ENCODE assay signal across 8 mouse cellular contexts in genomic region chr13:37312222-37312928, GRCm38 (mm10). TPM values are rescaled to one million over a fixed set of nuclear protein-coding genes. Genes with fewer than 3 reads are reported as not detected.
DNase-seq lines count a peak whose midpoint lies in the region; ATAC-seq lines count a peak whose summit lies in the region.

No protein-coding gene starts in this region.

- H3K27me3 ChIP-seq in embryonic facial prominence, embryonic 10.5 days (replicated peaks; ENCODE audit: low read depth, poor library complexity, severe bottlenecking): peaks cover 26% of the 10 kb centered on the region
- peaks cover 18% of the 10 kb centered on the region for H3K27me3 ChIP-seq in limb, embryonic 10.5 days (ENCODE audit: low read depth, poor library complexity, severe bottlenecking)
- peaks cover 30% of the 10 kb centered on the region for H3K27me3 ChIP-seq in midbrain, embryonic 12.5 days

- ATAC-seq in midbrain, embryonic 12.5 days (ENCODE audit: low FRiP score, low read depth): peak; percentile 90
- ATAC-seq in erythroblast, adult 5-6 weeks (replicated peaks; ENCODE audit: low FRiP score, poor library complexity, severe bottlenecking): no peak

- DNase-seq in adrenal gland, postnatal 10 days: peak; percentile 92
- peak; percentile 90 for DNase-seq in embryonic facial prominence, embryonic 10.5 days (ENCODE audit: low spot score)
- DNase-seq in heart, adult 18-20 months: peak; percentile 89 to 94
- peak; percentile 88 for DNase-seq in kidney, adult 18-20 months
- DNase-seq in limb, embryonic 10.5 days (ENCODE audit: low spot score): peak; percentile 91
- DNase-seq in skeletal muscle tissue, adult 2 months (ENCODE audit: low read depth, low spot score): peak; percentile 76

- H3K36me3 ChIP-seq in embryonic facial prominence, embryonic 10.5 days (replicated peaks): no peaks in the 10 kb centered on the region
- H3K36me3 ChIP-seq in limb, embryonic 10.5 days: no peaks in the 10 kb centered on the region
- no peaks in the 10 kb centered on the region for H3K36me3 ChIP-seq in midbrain, embryonic 12.5 days

- H3K9ac ChIP-seq in midbrain, embryonic 12.5 days (replicated peaks): peak overlapping the region; percentile 54

- peaks cover 17% of the 10 kb centered on the region for H3K4me1 ChIP-seq in embryonic facial prominence, embryonic 10.5 days
- H3K4me1 ChIP-seq in limb, embryonic 10.5 days: peaks cover 18% of the 10 kb centered on the region
- H3K4me1 ChIP-seq in midbrain, embryonic 12.5 days: peaks cover 21% of the 10 kb centered on the region

- peak overlapping the region; percentile 62 for H3K4me2 ChIP-seq in midbrain, embryonic 12.5 days (replicated peaks)

- H3K9me3 ChIP-seq in embryonic facial prominence, embryonic 10.5 days: no peaks in the 10 kb centered on the region
- no peaks in the 10 kb centered on the region for H3K9me3 ChIP-seq in limb, embryonic 10.5 days (replicated peaks)
- H3K9me3 ChIP-seq in midbrain, embryonic 12.5 days: no peaks in the 10 kb centered on the region

- peak overlapping the region; percentile 52 for H3K4me3 ChIP-seq in embryonic facial prominence, embryonic 10.5 days
- peak overlapping the region; percentile 48 for H3K4me3 ChIP-seq in limb, embryonic 10.5 days
- H3K4me3 ChIP-seq in midbrain, embryonic 12.5 days: peak overlapping the region; percentile 39

- WGBS in embryonic facial prominence, embryonic 10.5 days: 2% methylated on average over 25 of the region's 25 CpGs
- 6% methylated on average over 25 of the region's 25 CpGs for WGBS in limb, embryonic 10.5 days
- under 1% methylated on average over 25 of the region's 25 CpGs for WGBS in midbrain, embryonic 12.5 days

- H3K27ac ChIP-seq in embryonic facial prominence, embryonic 10.5 days (replicated peaks): peak overlapping the region; percentile 83
- peak overlapping the region; percentile 76 for H3K27ac ChIP-seq in limb, embryonic 10.5 days
- peak overlapping the region; percentile 92 for H3K27ac ChIP-seq in midbrain, embryonic 12.5 days (replicated peaks)

RNA-seq across cellular contexts. Expression of gene Ly86, which starts 32.6 kb away (rescaled TPM):
- total RNA-seq in adrenal gland, postnatal 10 days (2021): 1 to 10 TPM; 4.2 to 4.6 TPM
- polyA plus RNA-seq in embryonic facial prominence, embryonic 10.5 days (2016; fragmentation: Nextera tagmentation; extraction: Ambion mirVana): 3.1 and 4.8 TPM in 2 replicates
- total RNA-seq in heart, adult 18-20 months (2021): 1 to 10 TPM; 3.1 to 5.3 TPM
- polyA plus RNA-seq in limb, embryonic 10.5 days (2016; fragmentation: Nextera tagmentation; extraction: Ambion mirVana): 1.4 and 1.9 TPM in 2 replicates
- 5.4 and 5.8 TPM in 2 replicates for polyA plus RNA-seq in midbrain, embryonic 12.5 days (2016; fragmentation: Nextera tagmentation; extraction: Ambion mirVana)
- total RNA-seq in erythroblast, adult 5-6 weeks (2015; ENCODE audit: low replicate concordance): 34.8 and 78.8 TPM in 2 replicates
- total RNA-seq in erythroblast, adult 5-6 weeks (2017; ENCODE audit: low replicate concordance): 19.9 and 22.2 TPM in 2 replicates
